Mouse (Mus musculus) T-helper 17 cell (primary cell): ENCODE results near the gene Dhx30.
"Not testable (repeated sequence)": the region's sequence is repeated elsewhere in the genome, so short reads cannot be mapped to it uniquely, and the experiment has no call there.

Experiments
- in situ Hi-C, 2 experiments: fragments of 300-600 bp; cut with MboI, MseI; formaldehyde crosslinking; loops; 1 replicate in 1 of 2; 2 replicates in 1 of 2; pipeline ENCODE4 v1.15.1; 2025; ENCODE audit warnings: high pct_unique_total_duplicates in 2 of 2

Gene Dhx30

GRCm38 (mm10) chr9:110117779-110118139 is at the start of gene Dhx30:
Gene Dhx30 (minus strand): TSS chr9:110117830.
- in situ Hi-C loops: no loop called here

GRCm38 (mm10) chr9:110163071-110163470 is 45.4 kb upstream of the Dhx30 start:
- in situ Hi-C loops: no loop called here

GRCm38 (mm10) chr9:110162441-110162840 is 44.8 kb upstream of the Dhx30 start:
- in situ Hi-C loops: no loop called here

GRCm38 (mm10) chr9:110160486-110160885 is 42.9 kb upstream of the Dhx30 start:
- in situ Hi-C loops: not testable (repeated sequence)

GRCm38 (mm10) chr9:110159036-110159435 is 41.4 kb upstream of the Dhx30 start:
- in situ Hi-C loops: no loop called here

- in situ Hi-C loops: no loop called here
These were observed 31.0 kb upstream of the Dhx30 start for GRCm38 (mm10) chr9:110148598-110148997.

- in situ Hi-C loops: no loop called here
These were observed 24.5 kb upstream of the Dhx30 start for GRCm38 (mm10) chr9:110142097-110142496.

GRCm38 (mm10) chr9:110139119-110139518 is 21.5 kb upstream of the Dhx30 start:
- in situ Hi-C loops: no loop called here

GRCm38 (mm10) chr9:110134176-110134575 is 16.5 kb upstream of the Dhx30 start:
- in situ Hi-C loops: no loop called here

- in situ Hi-C loops: no loop called here
These were observed 15.3 kb upstream of the Dhx30 start for GRCm38 (mm10) chr9:110132921-110133320.

GRCm38 (mm10) chr9:110132201-110132605 is 14.6 kb upstream of the Dhx30 start:
- in situ Hi-C loops: no loop called here

GRCm38 (mm10) chr9:110131525-110132197 is 14.0 kb upstream of the Dhx30 start:
- in situ Hi-C loops: no loop called here

- in situ Hi-C loops: no loop called here
These were observed 13.4 kb upstream of the Dhx30 start for GRCm38 (mm10) chr9:110130896-110131524.

GRCm38 (mm10) chr9:110124008-110124540 is 6.4 kb upstream of the Dhx30 start:
- in situ Hi-C loops: not testable (repeated sequence)

- in situ Hi-C loops: no loop called here
These were observed 5.7 kb upstream of the Dhx30 start for GRCm38 (mm10) chr9:110123322-110123721.

- in situ Hi-C loops: no loop called here
These were observed 3.8 kb upstream of the Dhx30 start for GRCm38 (mm10) chr9:110121424-110121823.

GRCm38 (mm10) chr9:110118249-110118648 is 619 bp upstream of the Dhx30 start:
- in situ Hi-C loops: no loop called here

- in situ Hi-C loops: no loop called here
These were observed 452 bp downstream of the Dhx30 start, which contains the start of gene Smarcc1 for GRCm38 (mm10) chr9:110116977-110117778. Gene Smarcc1 (plus strand): TSS chr9:110117708.

- in situ Hi-C loops: no loop called here
These were observed 1.2 kb downstream of the Dhx30 start for GRCm38 (mm10) chr9:110116353-110116976.

GRCm38 (mm10) chr9:110100627-110101600 is 16.7 kb downstream of the Dhx30 start:
- in situ Hi-C loops: no loop called here

- in situ Hi-C loops: no loop called here
These were observed 19.8 kb downstream of the Dhx30 start for GRCm38 (mm10) chr9:110097791-110098190.
